Mouse (Mus musculus) lung, adult 2 months (tissue): ENCODE results near the gene Kdm2a.

ENCODE experiments used
- CTCF ChIP-seq: fragments of 200-500 bp; IDR thresholded peaks from 2 replicates; pipeline ENCODE4 v1.5.1; 2011; ENCODE audit warnings: mild to moderate bottlenecking, low read length, control low read depth; ENCODE audit not compliant: insufficient read depth
- POLR2A ChIP-seq: fragments of 200-500 bp; IDR thresholded peaks from 2 replicates; pipeline ENCODE4 v1.6.1; 2011; ENCODE audit warnings: low read depth, mild to moderate bottlenecking, control low read depth, low read length, borderline replicate concordance; ENCODE audit errors: extremely low read depth

DNA sequence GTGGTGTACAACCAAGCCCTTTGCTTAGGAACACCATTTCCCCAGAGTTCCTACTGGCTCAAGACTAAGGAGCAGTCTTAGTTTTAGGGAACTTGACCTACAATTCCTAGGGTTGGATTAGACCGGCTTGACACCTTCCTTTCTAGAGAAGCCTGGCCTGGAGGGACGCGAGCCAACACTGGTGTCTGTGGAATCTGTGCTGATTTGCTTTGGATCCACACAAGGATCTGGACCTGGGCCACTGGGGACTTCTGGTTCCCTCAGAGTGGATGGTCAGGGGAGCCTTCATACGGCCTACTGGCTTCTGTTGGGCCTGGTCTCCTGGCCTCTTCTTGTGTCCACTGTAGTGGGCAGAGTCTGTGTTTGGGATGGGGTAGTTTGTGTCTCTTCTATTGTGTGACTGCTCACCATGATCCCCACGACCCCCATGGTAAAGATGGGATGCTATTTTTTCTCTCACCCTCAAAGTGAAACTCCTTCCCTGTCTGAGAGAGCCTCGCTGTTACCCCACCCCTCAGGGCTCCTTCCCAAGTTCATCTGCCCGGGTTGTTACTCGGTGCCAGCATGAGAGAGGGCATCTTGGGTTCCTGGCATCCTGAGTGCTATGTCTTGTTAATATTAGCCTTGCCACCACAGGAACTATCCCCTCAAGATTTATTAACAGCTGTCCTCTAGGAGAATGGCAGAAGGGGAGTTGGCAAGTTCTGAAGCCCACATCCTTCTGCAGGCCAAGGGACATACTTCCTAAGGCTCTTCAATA, 48.8 kb upstream of the Kdm2a start:
- TF ChIP-seq CTCF (no peak), POLR2A (no peak)
